Mouse (Mus musculus) CH12F3 (cell line): Measurements from ENCODE around the gene Mpig6b.

Experiments used
- in situ Hi-C: fragments of 300-500 bp; cut with MboI; formaldehyde crosslinking; loops from 2 replicates; pipeline ENCODE4 v1.14.3; 2020; ENCODE audit warnings: low sequenced_read_pairs

The Mpig6b gene

GRCm38 (mm10) chr17:35066084-35066483 lies at the start of gene Mpig6b:
Gene Mpig6b, minus strand, starts transcription at chr17:35066184.
- in situ Hi-C loops: no loop called here

- in situ Hi-C loops: no loop called here
These were observed 49.3 kb upstream of the Mpig6b start, which contains the start of gene Ly6g5b for GRCm38 (mm10) chr17:35115046-35116019. Gene Ly6g5b, minus strand, starts transcription at chr17:35115428.

GRCm38 (mm10) chr17:35111774-35112173 lies 45.8 kb upstream of the Mpig6b start:
- in situ Hi-C loops: no loop called here

GRCm38 (mm10) chr17:35108097-35108496 lies 42.1 kb upstream of the Mpig6b start, which contains the start of gene Ly6g5c:
Gene Ly6g5c, plus strand, starts transcription at chr17:35108279.
- in situ Hi-C loops: no loop called here

- in situ Hi-C loops: no loop called here
These were observed 40.5 kb upstream of the Mpig6b start for GRCm38 (mm10) chr17:35106522-35106921.

GRCm38 (mm10) chr17:35105740-35106389 lies 39.9 kb upstream of the Mpig6b start:
- in situ Hi-C loops: no loop called here

- in situ Hi-C loops: no loop called here
These were observed 38.8 kb upstream of the Mpig6b start for GRCm38 (mm10) chr17:35104754-35105153.

- in situ Hi-C loops: no loop called here
These were observed 38.1 kb upstream of the Mpig6b start for GRCm38 (mm10) chr17:35104079-35104478.

GRCm38 (mm10) chr17:35103221-35103690 lies 37.3 kb upstream of the Mpig6b start:
- in situ Hi-C loops: no loop called here

GRCm38 (mm10) chr17:35102299-35102698 lies 36.3 kb upstream of the Mpig6b start:
- in situ Hi-C loops: no loop called here

GRCm38 (mm10) chr17:35101161-35101560 lies 35.2 kb upstream of the Mpig6b start:
- in situ Hi-C loops: no loop called here

GRCm38 (mm10) chr17:35100196-35100765 lies 34.3 kb upstream of the Mpig6b start:
- in situ Hi-C loops: no loop called here

- in situ Hi-C loops: no loop called here
These were observed 31.2 kb upstream of the Mpig6b start for GRCm38 (mm10) chr17:35097164-35097655.

- in situ Hi-C loops: no loop called here
These were observed 30.6 kb upstream of the Mpig6b start for GRCm38 (mm10) chr17:35096597-35096996.

- in situ Hi-C loops: no loop called here
These were observed 28.7 kb upstream of the Mpig6b start for GRCm38 (mm10) chr17:35094475-35095365.

- in situ Hi-C loops: no loop called here
These were observed 26.6 kb upstream of the Mpig6b start for GRCm38 (mm10) chr17:35092403-35093198.

- in situ Hi-C loops: no loop called here
These were observed 24.4 kb upstream of the Mpig6b start for GRCm38 (mm10) chr17:35090166-35090932.

GRCm38 (mm10) chr17:35088825-35089644 lies 23.1 kb upstream of the Mpig6b start, which contains the start of gene Abhd16a:
Gene Abhd16a, plus strand, starts transcription at chr17:35089263.
- in situ Hi-C loops: no loop called here
